Mouse (Mus musculus) cerebellum, adult 2 months (tissue): ENCODE results near the gene Spp2.

Experiments
- CTCF ChIP-seq: fragments of 200-500 bp; IDR thresholded peaks from 2 replicates; pipeline ENCODE4 v1.5.1; 2011; ENCODE audit warnings: low read depth, mild to moderate bottlenecking, control low read depth, low read length, moderate library complexity, borderline replicate concordance; ENCODE audit not compliant: insufficient read depth
- POLR2A ChIP-seq: fragments of 200-500 bp; IDR thresholded peaks from 2 replicates; pipeline ENCODE4 v1.6.1; 2011; ENCODE audit warnings: low read length, control low read depth, borderline replicate concordance; ENCODE audit not compliant: insufficient read depth

DNA sequence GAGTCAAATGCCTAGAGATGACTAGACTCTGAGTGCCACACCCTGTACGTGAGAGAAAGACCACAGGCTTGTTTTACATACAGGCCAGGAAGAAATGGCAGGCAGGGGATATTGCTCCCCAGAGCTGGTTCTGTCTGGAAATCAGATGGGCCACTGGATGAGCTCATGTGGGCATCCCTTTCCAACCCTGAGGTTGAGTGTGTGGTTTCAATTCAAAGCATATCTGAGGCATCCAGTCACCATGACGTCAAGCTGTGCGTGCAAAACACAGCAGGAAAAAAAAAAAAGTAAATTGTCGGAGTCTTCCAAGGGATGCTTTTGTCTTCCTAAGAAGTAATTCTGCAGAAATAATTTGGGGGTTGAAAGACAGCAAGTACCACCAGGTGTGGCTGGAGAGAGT is 45.7 kb upstream of the Spp2 start:
- TF ChIP-seq CTCF: no peak
- TF ChIP-seq POLR2A: no peak
